Mouse (Mus musculus): ENCODE results near the gene Zfp513. TPM values are rescaled to one million over a fixed set of nuclear protein-coding genes. Genes with fewer than 3 reads are reported as not detected.
A peak's percentile ranks its signal among the peaks of the same experiment; 100 is the strongest.

Gene Zfp513
- polyA plus RNA-seq, 1 experiment from 2014 or later = 8.2 TPM

DNA sequence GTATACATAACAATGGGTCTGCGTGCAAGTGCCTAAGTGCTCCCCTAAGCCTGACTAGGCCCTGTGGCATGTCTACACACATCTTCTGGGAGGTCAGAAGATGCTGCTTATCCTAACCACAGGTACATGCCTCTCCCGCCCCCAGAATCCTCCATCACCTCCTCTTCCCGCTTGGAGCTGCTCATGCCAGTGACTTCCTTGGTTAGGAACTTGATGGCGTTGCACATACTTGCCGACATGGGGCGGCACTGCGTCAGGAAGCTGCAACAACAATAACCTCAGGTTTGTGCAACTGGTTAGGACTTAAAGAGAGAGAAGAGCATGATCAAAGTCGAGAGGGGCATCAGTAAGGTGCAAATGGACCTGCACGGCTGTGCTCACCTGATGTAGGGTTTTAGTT, 11.9 kb downstream of the Zfp513 start:
- Histone ChIP-seq H3K27ac (no peak overlapping the region), H3K4me2 (no peak overlapping the region), H3K9me3 (no peaks in the 10 kb centered on the region), H3K4me1 (peaks cover 16% of the 10 kb centered on the region), H3K27me3 (no peaks in the 10 kb centered on the region), H3K36me3 (peaks cover 52% of the 10 kb centered on the region), H3K4me3 (no peak overlapping the region), H3K9ac (no peak overlapping the region)
- 91% methylated on average over 9 of the region's 9 CpGs for WGBS
- no peak for ATAC-seq (ENCODE audit: insufficient number of reproducible peaks, low FRiP score, low TSS enrichment, low read depth)

DNA sequence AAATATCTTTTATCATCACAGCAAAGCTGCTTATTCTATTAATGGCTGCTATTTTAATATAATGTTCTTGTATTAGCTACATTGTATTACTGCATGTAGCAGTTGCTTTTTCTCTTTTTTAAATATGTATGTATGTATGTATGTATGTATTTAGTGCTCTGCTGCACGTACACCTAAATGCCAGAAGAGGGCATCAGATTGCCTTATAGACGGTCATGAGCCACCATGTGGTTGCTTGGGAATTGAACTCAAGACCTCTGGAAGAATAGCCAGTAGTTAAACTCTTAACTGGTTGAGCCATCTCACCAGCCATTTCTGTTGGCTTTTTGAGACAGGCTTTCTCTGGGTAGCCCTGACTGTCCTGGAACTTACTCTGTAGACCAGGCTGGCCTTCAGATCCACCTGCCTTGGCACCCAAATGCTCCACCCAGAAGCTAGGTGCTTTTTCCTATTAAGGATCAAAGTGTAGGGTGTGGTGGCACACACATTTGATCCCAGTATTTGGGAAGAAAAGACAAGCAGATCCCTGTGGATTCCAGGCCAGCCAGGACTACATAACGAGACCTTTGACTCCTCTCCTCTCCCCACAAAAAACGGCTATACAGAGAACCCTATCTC, 13.8 kb downstream of the Zfp513 start:
- Histone ChIP-seq H3K27me3 (no peaks in the 10 kb centered on the region), H3K4me3 (no peak overlapping the region), H3K9me3 (no peaks in the 10 kb centered on the region), H3K4me1 (peaks cover 4% of the 10 kb centered on the region), H3K27ac (no peak overlapping the region), H3K9ac (no peak overlapping the region), H3K36me3 (peaks cover 44% of the 10 kb centered on the region), H3K4me2 (no peak overlapping the region)
- 77% methylated on average over 4 of the region's 4 CpGs for WGBS
- no peak for ATAC-seq (ENCODE audit: insufficient number of reproducible peaks, low FRiP score, low TSS enrichment, low read depth)

GRCm38 (mm10) chr5:31183678-31184077, 18.4 kb downstream of the Zfp513 start:
- peaks cover 20% of the 10 kb centered on the region for H3K36me3 ChIP-seq
- H3K9me3 ChIP-seq = no peaks in the 10 kb centered on the region
- no peak overlapping the region for H3K4me2 ChIP-seq
- no peaks in the 10 kb centered on the region for H3K27me3 ChIP-seq
- H3K4me1 ChIP-seq = 0 out of 2 replicates have a peak, but pooled peaks cover 4% of the 10 kb centered on the region
- no peak overlapping the region for H3K27ac ChIP-seq
- 55% methylated on average over 4 of the region's 4 CpGs for WGBS
- H3K4me3 ChIP-seq = no peak overlapping the region
- ATAC-seq (ENCODE audit: insufficient number of reproducible peaks, low FRiP score, low TSS enrichment, low read depth) = no peak
- no peak overlapping the region for H3K9ac ChIP-seq

DNA sequence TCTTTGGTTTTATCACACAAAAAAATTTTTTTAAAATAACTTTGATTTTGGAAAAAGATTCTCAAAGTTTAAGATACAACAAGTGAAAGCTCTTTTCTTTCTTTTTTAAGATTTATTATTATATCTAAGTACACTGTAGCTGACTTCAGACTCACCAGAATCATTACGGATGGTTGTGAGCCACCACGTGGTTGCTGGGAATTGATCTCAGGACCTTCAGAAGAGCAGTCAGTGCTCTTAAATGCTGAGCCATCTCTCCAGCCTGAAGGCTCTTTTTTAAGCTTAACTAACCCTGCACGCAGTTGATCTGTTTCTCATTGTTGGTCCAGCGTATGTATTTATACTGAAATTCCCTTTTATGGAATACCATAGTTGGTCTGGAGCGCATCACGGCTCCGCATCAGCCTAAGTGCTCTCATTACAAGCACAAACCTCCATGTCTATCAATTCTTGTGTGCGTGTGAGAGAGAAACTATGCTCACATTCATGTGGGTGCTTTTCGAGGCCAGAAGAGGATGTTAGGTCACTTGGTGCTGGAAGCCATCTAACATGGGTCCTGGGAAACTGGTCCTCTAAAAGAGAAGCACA, 20.8 kb downstream of the Zfp513 start:
- Histone ChIP-seq H3K36me3 (no peaks in the 10 kb centered on the region), H3K4me2 (no peak overlapping the region), H3K27ac (no peak overlapping the region), H3K9ac (no peak overlapping the region), H3K4me3 (no peak overlapping the region), H3K27me3 (no peaks in the 10 kb centered on the region), H3K9me3 (no peaks in the 10 kb centered on the region), H3K4me1 (0 out of 2 replicates have a peak, but pooled peaks cover 4% of the 10 kb centered on the region)
- WGBS = 92% methylated on average over 9 of the region's 9 CpGs
- no peak for ATAC-seq (ENCODE audit: insufficient number of reproducible peaks, low FRiP score, low TSS enrichment, low read depth)

- Histone ChIP-seq H3K27me3 (no peaks in the 10 kb centered on the region), H3K4me2 (peak within 1 kb of the TSS; percentile 78), H3K9me3 (no peaks in the 10 kb centered on the region), H3K36me3 (no peaks in the 10 kb centered on the region), H3K27ac (peak within 1 kb of the TSS; percentile 98), H3K4me3 (peak within 1 kb of the TSS; percentile 77), H3K4me1 (0 out of 2 replicates have a peak, but pooled peaks cover 4% of the 10 kb centered on the region), H3K9ac (peak within 1 kb of the TSS; percentile 61)
- peak; percentile 96 for ATAC-seq (ENCODE audit: insufficient number of reproducible peaks, low FRiP score, low TSS enrichment, low read depth)
- WGBS = under 1% methylated on average over 58 of the region's 59 CpGs
Measured at GRCm38 (mm10) chr5:31179766-31180630, 22.1 kb downstream of the Zfp513 start, which contains the start of the genes Gm29609 and Gtf3c2. Gene Gm29609 (minus strand): TSS chr5:31179911. Gene Gtf3c2 (minus strand): TSS chr5:31180144.

- Histone ChIP-seq H3K27ac (peak overlapping the region; percentile 98), H3K9ac (peak overlapping the region; percentile 61), H3K36me3 (no peaks in the 10 kb centered on the region), H3K4me2 (peak overlapping the region; percentile 78), H3K4me1 (0 out of 2 replicates have a peak, but pooled peaks cover 4% of the 10 kb centered on the region), H3K27me3 (no peaks in the 10 kb centered on the region), H3K4me3 (peak overlapping the region; percentile 77), H3K9me3 (no peaks in the 10 kb centered on the region)
- WGBS = under 1% methylated on average over 25 of the region's 25 CpGs
- ATAC-seq (ENCODE audit: insufficient number of reproducible peaks, low FRiP score, low TSS enrichment, low read depth) = peak; percentile 52
Measured at GRCm38 (mm10) chr5:31179301-31179765, 22.8 kb downstream of the Zfp513 start.

DNA sequence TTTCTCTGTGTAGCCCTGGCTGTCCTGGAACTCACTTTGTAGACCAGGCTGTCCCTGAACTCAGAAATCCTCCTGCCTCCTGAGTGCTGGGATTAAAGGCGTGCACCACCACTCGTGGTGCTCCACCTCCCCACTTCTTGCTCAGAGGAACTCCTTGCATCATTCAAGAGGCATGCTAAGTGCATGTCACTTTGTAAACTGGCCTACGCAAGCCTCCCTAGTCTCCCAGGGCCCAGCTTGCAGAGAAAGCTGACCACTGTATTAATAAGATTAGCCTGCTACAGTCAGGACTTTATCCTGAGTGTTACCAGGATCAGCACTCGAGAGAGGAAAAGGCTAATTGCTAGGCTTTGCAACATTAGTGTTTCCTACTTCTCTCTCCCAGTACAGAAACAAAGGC, 33.5 kb downstream of the Zfp513 start:
- peaks cover 96% of the 10 kb centered on the region for H3K36me3 ChIP-seq

GRCm38 (mm10) chr5:31164878-31165277, 37.2 kb downstream of the Zfp513 start:
- Histone ChIP-seq H3K27ac (no peak overlapping the region), H3K4me2 (no peak overlapping the region), H3K4me3 (no peak overlapping the region), H3K36me3 (peaks cover 90% of the 10 kb centered on the region), H3K4me1 (no peaks in the 10 kb centered on the region), H3K27me3 (no peaks in the 10 kb centered on the region), H3K9ac (no peak overlapping the region), H3K9me3 (no peaks in the 10 kb centered on the region)
- 97% methylated on average over 1 of the region's 1 CpGs for WGBS
- ATAC-seq (ENCODE audit: insufficient number of reproducible peaks, low FRiP score, low TSS enrichment, low read depth) = no peak

More for the DNA sequence above, 33.5 kb downstream of the Zfp513 start:
- H3K4me1 ChIP-seq = no peaks in the 10 kb centered on the region
- H3K9me3 ChIP-seq = no peaks in the 10 kb centered on the region
- no peak overlapping the region for H3K4me2 ChIP-seq
- 88% methylated on average over 4 of the region's 4 CpGs for WGBS
- no peak overlapping the region for H3K27ac ChIP-seq
- no peak for ATAC-seq (ENCODE audit: insufficient number of reproducible peaks, low FRiP score, low TSS enrichment, low read depth)
- no peak overlapping the region for H3K9ac ChIP-seq
- no peak overlapping the region for H3K4me3 ChIP-seq
- no peaks in the 10 kb centered on the region for H3K27me3 ChIP-seq

- no peak overlapping the region for H3K27ac ChIP-seq
- no peaks in the 10 kb centered on the region for H3K4me1 ChIP-seq
- H3K9ac ChIP-seq = no peak overlapping the region
- H3K36me3 ChIP-seq = peaks cover 90% of the 10 kb centered on the region
- H3K4me3 ChIP-seq = no peak overlapping the region
- no peaks in the 10 kb centered on the region for H3K27me3 ChIP-seq
- no peak overlapping the region for H3K4me2 ChIP-seq
- no peak for ATAC-seq (ENCODE audit: insufficient number of reproducible peaks, low FRiP score, low TSS enrichment, low read depth)
- H3K9me3 ChIP-seq = no peaks in the 10 kb centered on the region
Measured at GRCm38 (mm10) chr5:31162462-31162861, 39.6 kb downstream of the Zfp513 start.

DNA sequence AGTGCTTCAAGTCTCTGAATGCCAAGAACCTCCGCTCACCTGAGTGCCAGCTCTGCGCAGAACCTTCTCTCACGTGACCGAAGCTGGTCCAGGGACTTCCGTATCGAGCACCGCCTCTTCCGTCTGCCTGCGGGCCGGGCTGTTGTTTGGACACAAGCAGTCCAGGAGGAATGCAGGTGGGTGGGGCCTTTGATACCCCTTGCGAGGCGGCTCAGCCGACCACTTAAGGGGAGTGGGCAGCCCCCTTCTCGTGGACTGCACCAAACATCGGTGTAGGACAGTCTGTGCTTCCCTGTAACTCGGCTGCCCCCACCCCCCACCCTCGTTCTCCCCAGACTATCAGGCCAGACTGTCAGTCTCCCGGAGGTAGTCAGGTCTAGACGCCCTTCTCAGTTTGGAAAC, 48.0 kb downstream of the Zfp513 start, which contains the start of gene Mpv17:
Gene Mpv17 (minus strand): TSS at position 100 of the 402 bp plus-strand sequence.
- ATAC-seq (ENCODE audit: insufficient number of reproducible peaks, low FRiP score, low TSS enrichment, low read depth) = peak; percentile 84
- peak within 1 kb of the TSS; percentile 71 for H3K4me3 ChIP-seq
- peak within 1 kb of the TSS; percentile 79 for H3K4me2 ChIP-seq
- H3K27ac ChIP-seq = peak within 1 kb of the TSS; percentile 89
- WGBS = 0% methylated on average over 19 of the region's 19 CpGs
- H3K4me1 ChIP-seq = peaks cover 12% of the 10 kb centered on the region
- peak within 1 kb of the TSS; percentile 56 for H3K9ac ChIP-seq
- no peaks in the 10 kb centered on the region for H3K27me3 ChIP-seq
- peaks cover 33% of the 10 kb centered on the region for H3K36me3 ChIP-seq
- no peaks in the 10 kb centered on the region for H3K9me3 ChIP-seq

DNA sequence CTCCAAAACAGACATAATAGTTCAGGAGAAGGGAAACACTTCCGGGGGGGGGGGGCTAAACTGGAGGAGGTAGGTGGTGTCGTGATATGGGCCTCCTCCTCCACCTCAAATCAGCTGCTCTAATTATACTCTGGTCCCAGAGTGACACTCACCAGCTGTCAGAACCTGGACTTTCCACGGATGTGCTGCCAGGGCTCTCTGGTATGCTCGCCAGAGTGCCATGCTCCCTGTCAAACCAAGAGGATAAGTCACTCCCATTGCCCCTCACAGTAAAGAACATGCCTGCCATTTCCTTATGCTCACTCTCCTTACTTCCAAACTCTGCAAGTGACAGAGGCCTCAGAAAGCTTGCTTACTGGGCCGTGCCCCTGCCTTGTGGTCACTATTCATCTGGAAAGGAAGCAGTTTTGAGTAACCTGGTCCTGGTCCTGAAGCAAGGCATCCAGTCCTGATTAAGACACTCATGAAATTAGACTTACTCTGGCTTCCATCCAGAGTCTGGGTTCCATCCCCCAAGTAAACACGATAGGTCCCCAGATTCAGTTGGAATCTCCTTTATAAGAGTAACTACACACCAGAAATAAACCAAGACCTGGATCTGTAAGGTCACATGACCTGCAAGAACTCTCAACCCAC, 48.5 kb downstream of the Zfp513 start:
- H3K9ac ChIP-seq = peak overlapping the region; percentile 56
- H3K36me3 ChIP-seq = peaks cover 28% of the 10 kb centered on the region
- 37% methylated on average over 6 of the region's 6 CpGs for WGBS
- H3K4me1 ChIP-seq = peaks cover 12% of the 10 kb centered on the region
- no peaks in the 10 kb centered on the region for H3K27me3 ChIP-seq
- H3K9me3 ChIP-seq = no peaks in the 10 kb centered on the region
- peak overlapping the region; percentile 71 for H3K4me3 ChIP-seq
- H3K4me2 ChIP-seq = peak overlapping the region; percentile 79
- ATAC-seq (ENCODE audit: insufficient number of reproducible peaks, low FRiP score, low TSS enrichment, low read depth) = no peak
- peak overlapping the region; percentile 89 for H3K27ac ChIP-seq

All from limb, embryonic 15.5 days (tissue).